Mouse (Mus musculus) Muller cell, postnatal 12 days (primary cell): Measurements from ENCODE around the gene Echdc2.

Experiments used
- DNase-seq: peaks from one replicate; pipeline ENCODE4 v3.0.0-alpha.2; 2015; ENCODE audit errors: inconsistent ontology term

Echdc2 gene

DNA sequence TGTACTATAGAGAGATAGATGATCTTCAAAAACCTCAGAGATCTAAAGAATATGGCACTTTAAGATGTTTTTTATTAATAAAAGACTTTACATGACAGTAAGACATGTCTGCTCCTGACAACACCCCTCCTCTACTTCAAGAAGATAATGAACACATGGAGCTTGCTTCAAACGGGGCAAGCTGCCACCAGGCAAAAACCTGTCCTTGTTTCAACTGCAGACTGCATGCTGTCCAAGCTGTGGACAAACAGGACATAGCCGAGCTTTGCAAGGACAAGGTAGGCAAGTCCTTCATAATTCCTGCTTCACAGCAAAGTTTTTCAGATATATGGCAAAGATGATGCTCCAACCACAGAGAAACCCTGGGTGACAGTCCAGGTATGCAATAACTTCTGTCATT, 34.0 kb downstream of the Echdc2 start:
- no peak for DNase-seq

DNA sequence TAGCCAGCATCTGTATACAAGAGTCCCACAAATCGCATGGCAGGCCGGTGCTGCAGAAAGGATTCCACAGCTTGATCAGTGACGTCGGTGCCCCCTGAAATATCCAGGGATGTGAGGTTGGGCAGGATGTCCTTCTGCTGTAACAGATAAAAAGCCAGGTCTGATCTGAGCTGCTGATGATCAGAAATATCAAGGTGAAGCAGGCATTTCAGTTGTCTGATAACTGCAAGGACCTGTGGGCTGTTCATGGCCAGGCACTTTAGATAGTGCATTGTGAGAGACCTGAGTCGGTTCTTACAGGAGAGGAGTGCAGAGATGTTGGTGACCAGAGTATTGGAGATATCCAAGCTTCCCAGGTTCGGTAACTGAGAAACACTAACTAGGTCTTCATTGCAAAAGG, 39.4 kb downstream of the Echdc2 start:
- no peak for DNase-seq

DNA sequence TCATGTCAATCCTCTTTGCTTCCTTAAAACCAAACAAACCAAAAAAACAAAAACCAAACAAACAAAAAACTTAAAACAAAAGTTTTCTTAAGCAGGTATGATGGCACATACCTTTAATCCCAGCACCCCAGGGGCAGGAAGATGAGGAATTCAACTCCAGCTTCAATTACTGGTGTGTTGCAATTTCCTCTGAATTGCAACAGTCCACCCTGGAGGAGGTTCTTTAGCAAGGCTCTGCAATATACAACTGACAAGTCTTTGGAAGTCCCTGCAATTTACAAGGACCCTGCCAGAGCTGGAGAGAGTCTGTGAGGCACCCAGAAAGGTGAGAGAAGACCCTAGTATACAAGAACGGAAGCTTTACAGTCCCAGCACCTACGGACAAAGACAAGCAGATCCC, 47.8 kb downstream of the Echdc2 start:
- no peak for DNase-seq

DNA sequence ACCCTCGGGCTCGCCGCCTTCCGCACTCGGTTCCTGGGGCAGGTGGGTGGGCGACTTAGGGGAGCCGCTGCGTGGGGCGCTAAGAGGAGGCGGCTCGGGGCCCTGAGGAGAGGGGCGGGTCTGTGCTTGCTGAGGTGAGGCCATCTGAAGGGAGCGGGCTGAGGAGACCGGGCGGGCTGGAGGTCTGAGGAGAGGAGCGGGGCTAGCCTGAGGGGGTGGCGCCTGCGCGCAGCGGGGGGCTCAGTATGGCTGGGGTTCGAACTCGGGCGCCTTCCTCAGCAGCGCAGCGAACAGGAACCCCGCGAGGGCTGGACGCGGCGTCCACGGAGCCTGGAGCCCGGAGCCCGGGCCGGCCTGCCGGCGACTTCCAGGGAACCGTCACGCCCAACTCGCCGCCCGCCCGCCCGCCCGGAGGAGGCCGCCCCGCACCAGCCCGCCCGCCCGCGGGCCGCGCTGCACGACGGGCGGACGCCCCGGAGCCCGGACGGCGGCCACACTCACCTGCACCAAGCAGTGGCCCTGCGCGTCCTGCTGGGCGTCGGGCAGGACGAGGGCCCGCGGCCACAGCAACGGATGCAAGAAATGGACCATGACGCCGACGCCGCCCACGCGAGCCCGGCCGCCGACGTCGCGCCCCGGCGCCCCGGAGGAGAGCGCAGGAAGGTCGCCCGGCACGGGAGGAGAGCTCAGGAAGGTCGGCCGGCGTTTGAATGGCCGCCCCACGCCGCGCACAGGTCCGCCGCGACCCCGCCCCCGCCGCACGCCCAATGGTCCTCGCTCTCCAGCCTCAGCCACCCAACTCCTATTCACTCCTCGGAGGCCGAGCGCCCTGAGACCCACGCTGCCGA, 52.3 kb downstream of the Echdc2 start, which contains the start of gene Zyg11a:
TSS of gene Zyg11a (minus strand) at position 717 of the 848 bp plus-strand sequence.
- peak; percentile 31 for DNase-seq

DNA sequence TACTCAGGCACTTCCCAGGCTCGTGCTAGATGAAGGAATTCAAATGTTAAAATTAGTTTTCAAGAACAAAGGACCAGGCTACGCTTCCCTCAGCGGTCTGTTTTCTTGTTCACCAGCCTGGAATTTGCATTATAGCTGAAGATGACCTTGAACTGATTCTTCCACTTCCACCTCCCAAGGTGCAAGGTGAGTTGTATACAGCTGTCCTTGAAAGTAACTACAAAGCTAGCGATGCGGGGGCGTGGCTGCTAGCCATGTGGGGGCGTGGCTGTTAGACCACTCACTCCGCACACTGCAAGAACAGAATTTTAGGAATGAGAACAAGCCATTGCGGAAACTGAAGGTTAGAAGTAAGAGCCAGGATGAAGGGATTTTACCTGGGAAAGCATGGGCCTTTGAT, 53.8 kb downstream of the Echdc2 start:
- no peak for DNase-seq

GRCm38 (mm10) chr4:108222507-108222906, 57.3 kb downstream of the Echdc2 start:
- no peak for DNase-seq

- DNase-seq, result no peak
Measured at GRCm38 (mm10) chr4:108225341-108225872, 60.2 kb downstream of the Echdc2 start.
